Mouse (Mus musculus) forebrain, embryonic 15.5 days (tissue): ENCODE measurements around the gene Adam34. TPM values are rescaled to one million over a fixed set of nuclear protein-coding genes. Genes with fewer than 3 reads are reported as not detected.
"Not testable (repeated sequence)": the region's sequence is repeated elsewhere in the genome, so short reads cannot be mapped to it uniquely, and the experiment has no call there.

Source experiments
- ATAC-seq: fragments of 200-750 bp; cut with Nextera tagmentation; replicated peaks from 2 replicates; pipeline ENCODE4 v1.8.0; 2017; ENCODE audit warnings: mild to moderate bottlenecking, moderate TSS enrichment, moderate library complexity
- H3K27ac ChIP-seq: fragments of 300-500 bp; sonication (generic); replicated peaks from 2 replicates; pipeline ENCODE4 v1.5.1; 2015; ENCODE audit warnings: mild to moderate bottlenecking, inconsistent platforms
- H3K27me3 ChIP-seq: fragments of 300-500 bp; sonication (generic); 2 replicates; pipeline ENCODE4 v1.6.1; 2015; ENCODE audit warnings: inconsistent platforms
- H3K36me3 ChIP-seq: fragments of 300-500 bp; sonication (generic); 2 replicates; pipeline ENCODE4 v1.6.1; 2015; ENCODE audit warnings: mild to moderate bottlenecking, inconsistent platforms
- H3K4me1 ChIP-seq: fragments of 300-500 bp; sonication (generic); 2 replicates; pipeline ENCODE4 v1.6.1; 2015; ENCODE audit warnings: inconsistent platforms
- H3K4me2 ChIP-seq: fragments of 300-500 bp; sonication (generic); replicated peaks from 2 replicates; pipeline ENCODE4 v1.6.1; 2015; ENCODE audit warnings: mild to moderate bottlenecking, inconsistent platforms
- H3K4me3 ChIP-seq: fragments of 300-500 bp; sonication (generic); 2 replicates; pipeline ENCODE4 v1.5.1; 2015; ENCODE audit warnings: mild to moderate bottlenecking, inconsistent platforms
- H3K9ac ChIP-seq: fragments of 300-500 bp; sonication (generic); replicated peaks from 2 replicates; pipeline ENCODE4 v1.6.1; 2015; ENCODE audit warnings: mild to moderate bottlenecking, inconsistent platforms
- H3K9me3 ChIP-seq: fragments of 300-500 bp; sonication (generic); 2 replicates; pipeline ENCODE4 v1.6.1; 2016; ENCODE audit warnings: inconsistent platforms
- WGBS: fragments of 180-500 bp; shearing (Covaris S2); methylation state at CpG from one replicate; pipeline ENCODE4 v1.1.7; 2015; ENCODE audit warnings: mixed read lengths; 5-methylcytosine and 5-hydroxymethylcytosine counted together
- polyA plus RNA-seq: library from polyadenylated mRNA; unstranded; fragments of >200 nt; fragmentation: Nextera tagmentation; extraction: Ambion mirVana; gene quantifications from 2 replicates; pipeline ENCODE4 v1.2.1, GENCODE M21; 2015

Adam34 gene
- polyA plus RNA-seq, result not detected in 2 replicates

DNA sequence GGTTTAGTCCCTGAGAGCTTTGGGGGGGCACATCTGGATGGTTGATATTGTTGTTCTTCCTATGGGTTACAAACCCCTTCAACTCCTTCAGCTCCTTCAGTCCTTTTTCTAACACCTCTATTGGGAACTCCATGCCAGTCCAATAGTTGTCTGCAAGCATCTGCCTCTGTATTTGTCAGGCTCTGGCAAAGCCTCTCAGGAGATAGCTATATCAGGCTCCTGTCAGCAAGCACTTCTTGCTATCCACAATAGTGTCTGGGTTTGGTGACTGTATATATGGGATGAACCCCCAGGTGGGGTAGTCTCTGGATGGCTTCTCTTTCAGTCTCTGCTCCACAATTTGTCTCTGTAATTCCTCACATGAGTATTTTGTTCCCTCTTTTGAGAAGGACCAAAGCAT is at the start of gene Adam34:
Gene Adam34, minus strand, starts transcription at position 101 of the 400 bp plus-strand sequence.
- H3K4me2 ChIP-seq, result no peak within 1 kb of the TSS
- no peaks in the 10 kb centered on the region for H3K9me3 ChIP-seq
- H3K4me1 ChIP-seq, result no peaks in the 10 kb centered on the region
- no peak within 1 kb of the TSS for H3K4me3 ChIP-seq
- no peaks in the 10 kb centered on the region for H3K36me3 ChIP-seq
- ATAC-seq, result no peak
- H3K9ac ChIP-seq, result no peak within 1 kb of the TSS
- H3K27ac ChIP-seq, result no peak within 1 kb of the TSS
- no peaks in the 10 kb centered on the region for H3K27me3 ChIP-seq

DNA sequence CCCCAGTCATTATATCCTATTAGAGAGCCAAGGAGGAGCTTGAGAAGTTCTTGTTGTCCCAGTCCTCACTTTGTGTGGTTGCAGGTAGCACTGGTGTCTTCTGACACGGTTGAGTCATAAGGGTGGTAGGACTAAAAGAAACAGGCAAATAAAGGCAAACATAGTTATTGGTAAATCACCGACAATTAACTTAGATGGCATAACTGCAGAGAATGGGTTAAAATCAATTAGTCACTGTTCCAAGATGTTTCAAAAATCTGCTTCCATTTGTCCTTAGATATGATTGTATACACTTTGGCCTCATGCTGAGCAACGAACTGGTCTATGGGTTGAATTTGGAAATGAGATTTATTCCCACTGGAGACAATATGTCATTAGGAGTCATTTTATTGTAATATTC is 82.7 kb downstream of the Adam34 start, which contains the start of gene Gm5346:
Gene Gm5346, minus strand, starts transcription at position 101 of the 400 bp plus-strand sequence.
- Histone ChIP-seq H3K36me3 (no peaks in the 10 kb centered on the region), H3K4me3 (no peak within 1 kb of the TSS), H3K27ac (no peak within 1 kb of the TSS), H3K4me2 (no peak within 1 kb of the TSS), H3K9ac (no peak within 1 kb of the TSS), H3K27me3 (no peaks in the 10 kb centered on the region), H3K4me1 (no peaks in the 10 kb centered on the region), H3K9me3 (no peaks in the 10 kb centered on the region)
- ATAC-seq, result no peak
- WGBS, result 91% methylated on average over 3 of the region's 3 CpGs

DNA sequence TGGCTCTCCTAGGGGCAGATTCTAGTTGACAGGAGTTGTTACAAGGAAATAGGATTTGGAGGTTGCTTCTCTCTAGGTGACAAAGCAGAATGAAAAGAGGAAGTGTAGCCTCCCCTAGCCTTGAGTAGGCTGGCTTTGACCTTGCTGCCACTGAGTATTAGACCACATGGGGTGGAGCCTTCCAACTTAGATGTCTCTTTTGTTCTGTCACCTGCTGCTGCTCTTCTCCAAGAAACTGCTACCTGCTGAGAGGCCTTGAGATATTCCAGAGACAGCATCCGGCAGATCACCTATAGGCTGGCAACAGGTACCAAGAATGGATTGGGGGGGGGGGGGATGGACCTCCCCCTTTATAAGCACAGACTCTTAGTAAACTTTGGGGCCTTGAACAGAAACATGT is 93.8 kb downstream of the Adam34 start:
- Histone ChIP-seq H3K4me1 (no peaks in the 10 kb centered on the region), H3K9ac (no peak overlapping the region), H3K36me3 (no peaks in the 10 kb centered on the region), H3K4me3 (no peak overlapping the region), H3K27me3 (no peaks in the 10 kb centered on the region), H3K9me3 (no peaks in the 10 kb centered on the region), H3K4me2 (no peak overlapping the region), H3K27ac (no peak overlapping the region)
- no peak for ATAC-seq
- WGBS, result 96% methylated on average over 1 of the region's 1 CpGs

DNA sequence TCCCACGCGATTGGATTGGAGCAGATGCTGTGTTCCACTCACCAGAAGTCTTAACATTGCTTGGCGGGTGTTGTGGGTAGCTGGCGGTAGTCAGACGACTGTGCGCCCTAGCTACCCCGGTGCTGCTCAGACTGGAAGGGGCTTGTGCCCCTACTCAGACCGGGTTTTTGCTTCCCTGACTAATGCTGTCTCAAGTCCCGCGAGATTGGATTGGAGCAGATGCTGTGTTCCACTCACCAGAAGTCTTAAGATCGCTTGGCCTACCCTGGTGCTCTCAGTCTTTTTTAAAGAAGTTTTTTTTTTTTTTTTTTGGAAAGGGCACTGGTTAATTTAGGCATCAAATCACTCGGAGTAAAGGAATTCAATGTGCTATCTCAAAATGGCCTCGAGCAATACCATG is 106.2 kb downstream of the Adam34 start:
- H3K4me1 ChIP-seq, H3K27me3 ChIP-seq, H3K4me2 ChIP-seq, H3K36me3 ChIP-seq, H3K4me3 ChIP-seq, H3K9me3 ChIP-seq, ATAC-seq, H3K9ac ChIP-seq, H3K27ac ChIP-seq: not testable (repeated sequence)
- 86% methylated on average over 13 of the region's 13 CpGs for WGBS

DNA sequence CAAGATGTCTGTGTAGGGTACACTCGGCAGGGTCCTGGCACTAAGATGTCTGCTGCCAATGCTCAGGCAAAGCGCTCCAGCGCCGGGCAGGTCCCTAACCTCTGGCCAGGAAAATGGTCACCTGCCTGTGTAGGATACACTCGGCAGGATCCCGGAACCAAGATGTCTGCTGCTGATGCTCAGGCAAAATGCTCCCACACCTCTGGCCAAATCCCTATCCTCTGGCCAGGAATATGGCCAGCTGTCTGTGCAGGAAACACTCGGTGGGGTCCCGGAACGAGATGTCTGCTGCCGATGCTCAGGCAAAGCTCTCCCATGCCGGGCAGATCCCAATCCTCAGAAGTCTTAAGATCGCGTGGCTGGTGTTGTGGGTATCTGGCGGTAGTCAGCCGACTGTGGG is 106.7 kb downstream of the Adam34 start:
- H3K4me2 ChIP-seq, H3K36me3 ChIP-seq, H3K9me3 ChIP-seq, H3K9ac ChIP-seq, H3K4me3 ChIP-seq, H3K27me3 ChIP-seq, ATAC-seq, H3K27ac ChIP-seq, H3K4me1 ChIP-seq: not testable (repeated sequence)
- WGBS, result 97% methylated on average over 15 of the region's 15 CpGs

Other genes starting within 250 kb of the Adam34 start
- gene Adam26b, start 181.9 kb downstream of the Adam34 start, polyA plus RNA-seq, result not detected in 2 replicates
- not detected in 2 replicates for gene Adam26a, start 133.3 kb downstream of the Adam34 start, polyA plus RNA-seq
- not detected in 2 replicates for gene Gm5346, start 82.8 kb downstream of the Adam34 start, polyA plus RNA-seq